Mouse (Mus musculus) intestine, embryonic 14.5 days (tissue): Measurements from ENCODE around the gene Rgs7. TPM values are rescaled to one million over a fixed set of nuclear protein-coding genes. Genes with fewer than 3 reads are reported as not detected.

Experiments used
- ATAC-seq: fragments of 200-750 bp; cut with Nextera tagmentation; replicated peaks from 2 replicates; pipeline ENCODE4 v1.8.0; 2017; ENCODE audit warnings: low read depth, moderate number of reproducible peaks, moderate TSS enrichment, moderate library complexity; ENCODE audit not compliant: low FRiP score, low TSS enrichment
- DNase-seq: peaks from one replicate; pipeline ENCODE4 v3.0.0-alpha.2; 2018; ENCODE audit warnings: low spot score
- H3K27ac ChIP-seq: fragments of 300-500 bp; sonication (generic); 2 replicates; pipeline ENCODE4 v1.5.1; 2014; ENCODE audit warnings: low read depth, mild to moderate bottlenecking, control low read depth
- H3K27me3 ChIP-seq: fragments of 300-500 bp; sonication (generic); replicated peaks from 2 replicates; pipeline ENCODE4 v1.6.1; 2014; ENCODE audit warnings: low read length, control low read depth; ENCODE audit not compliant: control insufficient read depth, insufficient read depth
- H3K36me3 ChIP-seq: fragments of 300-500 bp; sonication (generic); 2 replicates; pipeline ENCODE4 v1.6.1; 2014; ENCODE audit warnings: low read length, control low read depth; ENCODE audit not compliant: control insufficient read depth, insufficient read depth
- H3K4me1 ChIP-seq: fragments of 300-500 bp; sonication (generic); replicated peaks from 2 replicates; pipeline ENCODE4 v1.6.1; 2014; ENCODE audit warnings: low read length, control low read depth, mixed read lengths; ENCODE audit not compliant: control insufficient read depth, insufficient read depth
- H3K4me2 ChIP-seq: fragments of 300-500 bp; sonication (generic); 2 replicates; pipeline ENCODE4 v1.6.1; 2014; ENCODE audit warnings: low read length
- H3K4me3 ChIP-seq: fragments of 300-500 bp; sonication (generic); 2 replicates; pipeline ENCODE4 v1.5.1; 2014; ENCODE audit warnings: low read depth, low read length, control low read depth, mixed read lengths
- H3K9ac ChIP-seq: fragments of 300-500 bp; sonication (generic); 2 replicates; pipeline ENCODE4 v1.6.1; 2014; ENCODE audit warnings: mild to moderate bottlenecking, low read length
- H3K9me3 ChIP-seq: fragments of 300-500 bp; sonication (generic); 2 replicates; pipeline ENCODE4 v1.6.1; 2016; ENCODE audit warnings: low read length, control low read depth; ENCODE audit not compliant: control insufficient read depth
- WGBS: fragments of 180-500 bp; shearing (Covaris S2); extraction: QIAGEN DNeasy Blood & Tissue Kit; methylation state at CpG from one replicate; pipeline ENCODE4 v1.1.7; 2014; 5-methylcytosine and 5-hydroxymethylcytosine counted together
- polyA plus RNA-seq: library from polyadenylated mRNA; unstranded; fragments of >200 nt; fragmentation: Nextera tagmentation; extraction: Ambion mirVana; gene quantifications from 2 replicates; pipeline ENCODE4 v1.2.1, GENCODE M21; 2014

The Rgs7 gene
- polyA plus RNA-seq, 1 experiment from 2014 or later: 2.7 TPM

DNA sequence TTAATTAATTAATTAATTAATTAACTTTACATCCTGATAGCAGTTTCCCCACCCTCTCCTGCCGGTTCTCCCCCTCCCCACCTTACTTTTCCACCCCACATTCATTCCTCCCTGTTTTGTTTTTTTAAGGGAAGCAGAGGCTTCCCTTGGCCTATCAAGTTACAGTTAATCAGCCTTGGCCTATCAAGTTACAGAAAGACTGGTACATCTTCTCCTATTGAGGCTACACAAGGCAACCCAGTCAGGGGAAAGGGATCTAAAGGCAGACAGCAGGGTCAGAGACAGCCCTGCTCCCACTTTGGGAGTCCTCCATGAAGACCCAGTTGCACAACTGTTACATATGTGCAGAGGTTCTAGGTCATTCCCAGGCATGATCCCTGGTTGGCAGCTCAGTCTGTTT lies 175.0 kb downstream of the Rgs7 start:
- Histone ChIP-seq H3K4me1 (no peaks in the 10 kb centered on the region), H3K27me3 (no peaks in the 10 kb centered on the region), H3K9ac (no peak overlapping the region), H3K4me3 (no peak overlapping the region), H3K27ac (no peak overlapping the region), H3K36me3 (no peaks in the 10 kb centered on the region), H3K9me3 (no peaks in the 10 kb centered on the region), H3K4me2 (no peak overlapping the region)
- DNase-seq (no peak), ATAC-seq (no peak)
- 35% methylated on average over 1 of the region's 1 CpGs for WGBS

- DNase-seq (no peak), ATAC-seq (no peak)
- Histone ChIP-seq H3K9ac (no peak overlapping the region), H3K4me2 (no peak overlapping the region), H3K9me3 (no peaks in the 10 kb centered on the region), H3K4me3 (no peak overlapping the region), H3K27ac (no peak overlapping the region), H3K4me1 (no peaks in the 10 kb centered on the region), H3K36me3 (no peaks in the 10 kb centered on the region), H3K27me3 (no peaks in the 10 kb centered on the region)
- 75% methylated on average over 3 of the region's 3 CpGs for whole genome bisulfite sequencing
These were observed 184.7 kb downstream of the Rgs7 start for GRCm38 (mm10) chr1:175307604-175308003.

GRCm38 (mm10) chr1:175300895-175301294 lies 191.4 kb downstream of the Rgs7 start:
- DNase-seq (no peak), ATAC-seq (no peak)
- Histone ChIP-seq H3K9ac (no peak overlapping the region), H3K4me2 (no peak overlapping the region), H3K36me3 (no peaks in the 10 kb centered on the region), H3K4me3 (no peak overlapping the region), H3K9me3 (no peaks in the 10 kb centered on the region), H3K27me3 (no peaks in the 10 kb centered on the region), H3K27ac (no peak overlapping the region), H3K4me1 (no peaks in the 10 kb centered on the region)
- 67% methylated on average over 1 of the region's 1 CpGs for WGBS

GRCm38 (mm10) chr1:175300404-175300803 lies 191.9 kb downstream of the Rgs7 start:
- Histone ChIP-seq H3K9me3 (no peaks in the 10 kb centered on the region), H3K4me1 (no peaks in the 10 kb centered on the region), H3K4me3 (no peak overlapping the region), H3K27me3 (no peaks in the 10 kb centered on the region), H3K36me3 (no peaks in the 10 kb centered on the region), H3K4me2 (no peak overlapping the region), H3K9ac (no peak overlapping the region), H3K27ac (no peak overlapping the region)
- WGBS: 64% methylated on average over 3 of the region's 3 CpGs
- DNase-seq: no peak
- no peak for ATAC-seq

GRCm38 (mm10) chr1:175299603-175300397 lies 192.5 kb downstream of the Rgs7 start:
- 92% methylated on average over 2 of the region's 2 CpGs for WGBS
- ATAC-seq: no peak
- no peaks in the 10 kb centered on the region for H3K9me3 ChIP-seq

DNA sequence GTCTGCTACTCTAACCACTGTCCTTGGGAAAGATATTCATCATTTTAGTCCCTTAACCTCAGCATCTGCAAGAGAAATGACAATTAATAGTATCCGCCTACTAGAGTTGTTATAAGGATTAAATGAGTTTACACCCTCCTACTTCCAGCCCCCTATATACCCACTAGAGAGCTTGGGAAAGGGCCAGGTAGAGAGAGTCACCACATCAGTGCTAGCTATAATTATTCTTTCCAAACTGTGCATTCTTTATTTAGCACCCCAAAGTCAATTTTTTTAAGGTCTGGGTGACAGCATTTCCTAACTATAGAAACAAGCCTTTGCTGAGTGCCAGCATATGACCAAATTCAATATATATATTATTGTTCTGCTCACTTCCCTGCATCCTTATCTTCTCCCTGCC lies 195.4 kb downstream of the Rgs7 start:
- ATAC-seq (no peak), DNase-seq (no peak)
- no peak overlapping the region for H3K27ac ChIP-seq
- no peaks in the 10 kb centered on the region for H3K27me3 ChIP-seq
- H3K9ac ChIP-seq: no peak overlapping the region
- no peak overlapping the region for H3K4me3 ChIP-seq
- H3K9me3 ChIP-seq: no peaks in the 10 kb centered on the region
- H3K36me3 ChIP-seq: no peaks in the 10 kb centered on the region
- H3K4me1 ChIP-seq: no peaks in the 10 kb centered on the region
- WGBS: 87% methylated on average over 1 of the region's 1 CpGs
- H3K4me2 ChIP-seq: no peak overlapping the region

More at GRCm38 (mm10) chr1:175299603-175300397, 192.5 kb downstream of the Rgs7 start:
- H3K4me3 ChIP-seq: no peak overlapping the region
- H3K4me1 ChIP-seq: no peaks in the 10 kb centered on the region
- H3K4me2 ChIP-seq: no peak overlapping the region
- no peak for DNase-seq
- no peak overlapping the region for H3K27ac ChIP-seq
- no peaks in the 10 kb centered on the region for H3K36me3 ChIP-seq
- H3K27me3 ChIP-seq: no peaks in the 10 kb centered on the region
- H3K9ac ChIP-seq: no peak overlapping the region

- no peak overlapping the region for H3K4me2 ChIP-seq
- no peak for ATAC-seq
These were observed 202.2 kb downstream of the Rgs7 start for GRCm38 (mm10) chr1:175290072-175290471.

DNA sequence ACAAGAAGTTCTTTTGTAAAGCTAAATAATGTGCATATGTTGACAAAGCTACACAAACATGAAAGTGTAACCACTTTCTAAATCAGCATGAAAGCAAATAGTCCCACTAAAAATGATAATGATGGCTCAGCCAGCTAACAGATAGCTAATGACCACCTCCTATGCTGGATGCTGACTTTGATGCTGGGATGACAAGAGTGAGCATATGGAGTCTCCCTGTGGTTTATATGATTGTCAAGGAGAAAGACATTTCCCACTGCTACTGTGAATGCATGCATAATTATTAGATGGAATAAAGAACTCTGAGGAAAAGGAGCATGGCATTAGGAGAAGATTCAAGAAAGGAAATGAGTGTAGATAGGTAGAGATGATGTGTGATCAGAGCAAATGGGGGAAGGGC lies 230.0 kb downstream of the Rgs7 start:
- no peak for DNase-seq

More at GRCm38 (mm10) chr1:175290072-175290471, 202.2 kb downstream of the Rgs7 start:
- Histone ChIP-seq H3K4me3 (no peak overlapping the region), H3K9ac (no peak overlapping the region), H3K4me1 (no peaks in the 10 kb centered on the region), H3K27ac (no peak overlapping the region), H3K36me3 (no peaks in the 10 kb centered on the region), H3K27me3 (no peaks in the 10 kb centered on the region), H3K9me3 (no peaks in the 10 kb centered on the region)
- no peak for DNase-seq
- 65% methylated on average over 1 of the region's 1 CpGs for WGBS

DNA sequence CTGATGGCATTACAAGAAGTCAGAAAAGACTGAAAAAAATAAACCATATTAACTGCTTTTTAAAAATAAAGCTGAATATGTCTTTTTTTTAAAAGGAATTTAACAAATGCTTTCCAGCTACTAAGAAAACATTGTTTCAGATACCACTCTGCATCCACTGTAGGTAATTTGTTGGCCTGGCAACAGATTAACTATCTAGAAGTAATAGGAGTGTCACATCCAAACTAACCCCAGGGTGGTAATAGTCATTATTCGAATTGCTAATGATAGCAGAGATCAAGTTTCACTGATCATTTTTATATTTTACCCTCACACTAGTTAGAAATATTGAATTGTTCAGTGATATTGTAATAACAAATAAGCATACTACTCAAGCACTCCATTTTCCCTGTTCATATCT lies 232.9 kb downstream of the Rgs7 start:
- H3K9ac ChIP-seq: no peak overlapping the region
- H3K4me2 ChIP-seq: no peak overlapping the region
- no peak overlapping the region for H3K27ac ChIP-seq
- ATAC-seq (no peak), DNase-seq (no peak)
- H3K27me3 ChIP-seq: no peaks in the 10 kb centered on the region
- 68% methylated on average over 1 of the region's 1 CpGs for WGBS
- no peaks in the 10 kb centered on the region for H3K36me3 ChIP-seq
- H3K9me3 ChIP-seq: no peaks in the 10 kb centered on the region
- H3K4me3 ChIP-seq: no peak overlapping the region
- H3K4me1 ChIP-seq: no peaks in the 10 kb centered on the region

More for the DNA sequence above, 230.0 kb downstream of the Rgs7 start:
- Histone ChIP-seq H3K4me1 (no peaks in the 10 kb centered on the region), H3K4me2 (no peak overlapping the region), H3K27me3 (no peaks in the 10 kb centered on the region), H3K27ac (no peak overlapping the region), H3K4me3 (no peak overlapping the region), H3K9ac (no peak overlapping the region), H3K9me3 (no peaks in the 10 kb centered on the region), H3K36me3 (no peaks in the 10 kb centered on the region)
- no peak for ATAC-seq
